Mouse (Mus musculus) left cerebral cortex, adult 11 months (tissue): Measurements from ENCODE around the gene Tagap.
A peak's percentile ranks its signal among the peaks of the same experiment; 100 is the strongest.
"Not testable (repeated sequence)": the region's sequence is repeated elsewhere in the genome, so short reads cannot be mapped to it uniquely, and the experiment has no call there.

Experiments
- DNase-seq: peaks from one replicate; pipeline ENCODE4 v3.0.0; 2022; ENCODE audit warnings: low spot score

Gene Tagap

GRCm38 (mm10) chr17:7915791-7916190 is 10.0 kb upstream of the Tagap start:
- DNase-seq: no peak

- DNase-seq: no peak
These were observed 8.8 kb upstream of the Tagap start for GRCm38 (mm10) chr17:7916782-7917574.

- DNase-seq: no peak
These were observed 7.4 kb upstream of the Tagap start for GRCm38 (mm10) chr17:7918355-7918754.

GRCm38 (mm10) chr17:7919209-7919608 is 6.6 kb upstream of the Tagap start:
- no peak for DNase-seq

- DNase-seq: no peak
These were observed 3.2 kb upstream of the Tagap start for GRCm38 (mm10) chr17:7922564-7922963.

- no peak for DNase-seq
These were observed 1.5 kb upstream of the Tagap start for GRCm38 (mm10) chr17:7924185-7924725.

GRCm38 (mm10) chr17:7927582-7928535 is 2.1 kb downstream of the Tagap start:
- DNase-seq: peak; percentile 45

GRCm38 (mm10) chr17:7928662-7929061 is 2.9 kb downstream of the Tagap start:
- DNase-seq: no peak

- no peak for DNase-seq
These were observed 3.5 kb downstream of the Tagap start for GRCm38 (mm10) chr17:7929279-7929678.

- no peak for DNase-seq
These were observed 5.5 kb downstream of the Tagap start for GRCm38 (mm10) chr17:7931096-7931990.

- not testable (repeated sequence) for DNase-seq
These were observed 6.3 kb downstream of the Tagap start for GRCm38 (mm10) chr17:7932121-7932520.

GRCm38 (mm10) chr17:7939640-7940039 is 13.8 kb downstream of the Tagap start:
- peak; percentile 24 for DNase-seq

GRCm38 (mm10) chr17:7945117-7946052 is 19.6 kb downstream of the Tagap start, which contains the start of gene Rsph3a:
Gene Rsph3a, plus strand, starts transcription at chr17:7945614.
- DNase-seq: peak; percentile 63

GRCm38 (mm10) chr17:7946053-7946627 is 20.3 kb downstream of the Tagap start:
- DNase-seq: not testable (repeated sequence)

GRCm38 (mm10) chr17:7951333-7951732 is 25.5 kb downstream of the Tagap start:
- DNase-seq: not testable (repeated sequence)

GRCm38 (mm10) chr17:7957242-7957641 is 31.4 kb downstream of the Tagap start:
- not testable (repeated sequence) for DNase-seq

- DNase-seq: not testable (repeated sequence)
These were observed 37.5 kb downstream of the Tagap start for GRCm38 (mm10) chr17:7963333-7963732.

- DNase-seq: not testable (repeated sequence)
These were observed 38.6 kb downstream of the Tagap start for GRCm38 (mm10) chr17:7964398-7964797.

- not testable (repeated sequence) for DNase-seq
These were observed 42.7 kb downstream of the Tagap start for GRCm38 (mm10) chr17:7968490-7968889.

GRCm38 (mm10) chr17:7969782-7970181 is 44.0 kb downstream of the Tagap start:
- not testable (repeated sequence) for DNase-seq
